Mouse (Mus musculus) hindbrain, embryonic 10.5 days (tissue): ENCODE measurements around the gene Efcc1. TPM values are rescaled to one million over a fixed set of nuclear protein-coding genes. Genes with fewer than 3 reads are reported as not detected.
"Not testable (repeated sequence)": the region's sequence is repeated elsewhere in the genome, so short reads cannot be mapped to it uniquely, and the experiment has no call there.

Experiments used
- DNase-seq: peaks from one replicate; pipeline ENCODE4 v3.0.0-alpha.2; 2017; ENCODE audit warnings: low spot score
- H3K27ac ChIP-seq: fragments of 300-500 bp; sonication (generic); 2 replicates; pipeline ENCODE4 v1.5.1; 2016; ENCODE audit warnings: mild to moderate bottlenecking, moderate library complexity
- H3K27me3 ChIP-seq: fragments of 300-500 bp; sonication (generic); 2 replicates; pipeline ENCODE4 v1.6.1; 2016; ENCODE audit warnings: mild to moderate bottlenecking; ENCODE audit not compliant: poor library complexity, insufficient read depth, severe bottlenecking
- H3K36me3 ChIP-seq: fragments of 300-500 bp; sonication (generic); 2 replicates; pipeline ENCODE4 v1.6.1; 2016; ENCODE audit warnings: mild to moderate bottlenecking, moderate library complexity
- H3K4me1 ChIP-seq: fragments of 300-500 bp; sonication (generic); replicated peaks from 2 replicates; pipeline ENCODE4 v1.6.1; 2016; ENCODE audit warnings: mild to moderate bottlenecking
- H3K4me3 ChIP-seq: fragments of 300-500 bp; sonication (generic); 2 replicates; pipeline ENCODE4 v1.5.1; 2016; ENCODE audit warnings: mild to moderate bottlenecking, moderate library complexity
- H3K9me3 ChIP-seq: fragments of 300-500 bp; sonication (generic); 2 replicates; pipeline ENCODE4 v1.6.1; 2016; ENCODE audit warnings: mild to moderate bottlenecking, moderate library complexity
- WGBS: fragments of 180-500 bp; shearing (Covaris S2); methylation state at CpG from one replicate; pipeline ENCODE4 v1.1.7; 2016; 5-methylcytosine and 5-hydroxymethylcytosine counted together
- polyA plus RNA-seq: library from polyadenylated mRNA; unstranded; fragments of >200 nt; fragmentation: Nextera tagmentation; extraction: Ambion mirVana; gene quantifications from 2 replicates; pipeline ENCODE4 v1.2.1, GENCODE M21; 2016

Gene Efcc1
- polyA plus RNA-seq, 1 experiment from 2014 or later = 5.8 TPM

GRCm38 (mm10) chr6:87748078-87748477 lies 17.4 kb downstream of the Efcc1 start:
- no peak overlapping the region for H3K27ac ChIP-seq
- no peak for DNase-seq
- H3K36me3 ChIP-seq = peaks cover 33% of the 10 kb centered on the region
- H3K4me3 ChIP-seq = no peak overlapping the region
- H3K4me1 ChIP-seq = peaks cover 1% of the 10 kb centered on the region; the same call in 1 of the 2 replicates
- WGBS = 88% methylated on average over 2 of the region's 2 CpGs
- no peaks in the 10 kb centered on the region for H3K27me3 ChIP-seq
- no peaks in the 10 kb centered on the region for H3K9me3 ChIP-seq

DNA sequence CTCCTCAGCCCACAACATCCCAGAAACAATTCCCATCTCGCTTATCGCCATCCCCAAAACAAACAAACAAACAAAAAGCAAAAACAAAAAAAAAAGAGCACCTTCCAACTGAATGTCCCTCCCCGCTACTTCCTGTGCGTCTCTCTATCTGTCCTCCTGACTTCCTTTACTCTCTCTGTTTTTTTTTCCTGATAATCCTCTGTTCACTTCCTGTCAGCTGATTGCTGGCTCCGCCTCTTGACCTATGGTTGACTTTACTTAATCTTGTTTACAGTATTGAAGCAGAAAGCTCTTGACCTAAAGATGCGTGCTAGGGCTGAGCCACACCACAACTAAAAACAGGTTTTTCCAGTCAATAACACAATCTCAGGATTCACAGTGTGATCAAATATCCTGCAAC lies 17.9 kb downstream of the Efcc1 start:
- 90% methylated on average over 6 of the region's 6 CpGs for WGBS
- peaks cover 4% of the 10 kb centered on the region; the same call in 1 of the 2 replicates for H3K4me1 ChIP-seq
- H3K9me3 ChIP-seq = no peaks in the 10 kb centered on the region
- peaks cover 34% of the 10 kb centered on the region for H3K36me3 ChIP-seq
- H3K4me3 ChIP-seq = no peak overlapping the region
- DNase-seq = no peak
- no peak overlapping the region for H3K27ac ChIP-seq
- H3K27me3 ChIP-seq = no peaks in the 10 kb centered on the region

- peaks cover 11% of the 10 kb centered on the region; the same call in 1 of the 2 replicates for H3K4me1 ChIP-seq
- H3K27ac ChIP-seq = no peak overlapping the region
- H3K27me3 ChIP-seq = no peaks in the 10 kb centered on the region
- DNase-seq = no peak
- 88% methylated on average over 8 of the region's 8 CpGs for WGBS
- H3K36me3 ChIP-seq = peaks cover 44% of the 10 kb centered on the region
- H3K4me3 ChIP-seq = no peak overlapping the region
- H3K9me3 ChIP-seq = no peaks in the 10 kb centered on the region
Observed at GRCm38 (mm10) chr6:87750184-87750910, 19.7 kb downstream of the Efcc1 start.

GRCm38 (mm10) chr6:87751574-87751973 lies 20.9 kb downstream of the Efcc1 start:
- Histone ChIP-seq H3K4me3 (no peak overlapping the region), H3K27ac (no peak overlapping the region), H3K27me3 (no peaks in the 10 kb centered on the region), H3K4me1 (peaks cover 11% of the 10 kb centered on the region; the same call in 1 of the 2 replicates), H3K9me3 (no peaks in the 10 kb centered on the region), H3K36me3 (peaks cover 54% of the 10 kb centered on the region)
- 92% methylated on average over 6 of the region's 6 CpGs for WGBS
- DNase-seq = no peak

GRCm38 (mm10) chr6:87755196-87755595 lies 24.5 kb downstream of the Efcc1 start:
- Histone ChIP-seq H3K36me3 (peaks cover 54% of the 10 kb centered on the region), H3K9me3 (no peaks in the 10 kb centered on the region), H3K4me1 (peaks cover 11% of the 10 kb centered on the region; the same call in 1 of the 2 replicates), H3K4me3 (no peak overlapping the region), H3K27me3 (no peaks in the 10 kb centered on the region), H3K27ac (no peak overlapping the region)
- WGBS = 93% methylated on average over 4 of the region's 4 CpGs
- DNase-seq = no peak

DNA sequence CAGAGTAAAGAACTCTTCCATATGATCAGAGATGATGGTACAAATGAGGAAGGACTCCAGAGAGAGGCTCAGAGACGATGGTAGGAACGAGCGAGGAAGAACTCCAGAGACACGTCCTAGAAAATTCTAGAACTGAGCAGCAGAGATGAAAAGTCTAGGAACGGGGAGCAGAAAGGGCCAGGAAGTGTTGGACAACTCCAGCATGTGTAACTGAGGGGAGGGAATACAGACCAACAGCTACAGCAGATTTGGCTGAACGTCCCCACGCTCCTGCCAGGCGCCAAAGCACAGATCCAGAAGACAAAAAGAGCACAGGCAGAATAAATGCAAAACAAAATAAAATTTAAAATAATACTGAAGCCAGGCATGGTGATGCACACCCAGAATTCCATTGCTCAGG lies 26.2 kb downstream of the Efcc1 start:
- WGBS = 92% methylated on average over 8 of the region's 8 CpGs
- no peak for DNase-seq
- peaks cover 11% of the 10 kb centered on the region; the same call in 1 of the 2 replicates for H3K4me1 ChIP-seq
- H3K27me3 ChIP-seq = no peaks in the 10 kb centered on the region
- H3K27ac ChIP-seq = no peak overlapping the region
- no peak overlapping the region for H3K4me3 ChIP-seq
- H3K36me3 ChIP-seq = peaks cover 38% of the 10 kb centered on the region
- no peaks in the 10 kb centered on the region for H3K9me3 ChIP-seq

GRCm38 (mm10) chr6:87759404-87759803 lies 28.7 kb downstream of the Efcc1 start:
- H3K4me1 ChIP-seq = no peaks in the 10 kb centered on the region
- H3K27ac ChIP-seq = no peak overlapping the region
- H3K4me3 ChIP-seq = no peak overlapping the region
- DNase-seq = no peak
- H3K36me3 ChIP-seq = peaks cover 31% of the 10 kb centered on the region
- H3K27me3 ChIP-seq = no peaks in the 10 kb centered on the region
- WGBS = 70% methylated on average over 3 of the region's 3 CpGs
- H3K9me3 ChIP-seq = no peaks in the 10 kb centered on the region

GRCm38 (mm10) chr6:87759850-87760249 lies 29.2 kb downstream of the Efcc1 start:
- H3K36me3 ChIP-seq = peaks cover 27% of the 10 kb centered on the region
- H3K4me1 ChIP-seq = no peaks in the 10 kb centered on the region
- H3K9me3 ChIP-seq = no peaks in the 10 kb centered on the region
- 74% methylated on average over 3 of the region's 3 CpGs for WGBS
- no peaks in the 10 kb centered on the region for H3K27me3 ChIP-seq
- DNase-seq = no peak
- no peak overlapping the region for H3K4me3 ChIP-seq
- H3K27ac ChIP-seq = no peak overlapping the region

DNA sequence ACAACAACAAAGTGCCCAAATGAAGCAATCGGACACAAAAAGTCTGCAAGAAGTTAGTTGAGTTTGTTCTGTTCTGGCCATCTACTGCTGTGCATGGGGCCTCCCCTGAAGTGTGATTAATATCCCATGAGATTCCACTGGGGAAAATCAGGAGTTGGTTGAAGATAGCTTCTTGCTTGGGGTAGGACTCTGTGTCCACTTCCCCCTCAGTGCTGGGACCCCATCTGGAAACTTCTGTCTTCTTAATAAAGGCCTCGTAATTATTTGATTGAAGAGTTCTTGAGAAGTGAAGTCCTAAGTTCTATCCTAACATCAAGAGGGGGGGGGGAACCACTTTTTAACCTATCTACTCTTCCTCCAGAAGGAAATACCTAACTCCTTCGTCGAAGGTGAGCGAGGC lies 31.5 kb downstream of the Efcc1 start:
- no peak for DNase-seq
- Histone ChIP-seq H3K4me3 (no peak overlapping the region), H3K9me3 (no peaks in the 10 kb centered on the region), H3K27me3 (no peaks in the 10 kb centered on the region), H3K27ac (no peak overlapping the region), H3K4me1 (no peaks in the 10 kb centered on the region), H3K36me3 (peaks cover 6% of the 10 kb centered on the region)
- 87% methylated on average over 5 of the region's 5 CpGs for WGBS

GRCm38 (mm10) chr6:87763376-87764280 lies 33.0 kb downstream of the Efcc1 start:
- 71% methylated on average over 4 of the region's 4 CpGs for WGBS
- no peak for DNase-seq
- H3K36me3 ChIP-seq = no peaks in the 10 kb centered on the region
- 0 out of 2 replicates have a peak, but pooled peaks cover 3% of the 10 kb centered on the region for H3K9me3 ChIP-seq
- H3K4me1 ChIP-seq = no peaks in the 10 kb centered on the region
- no peak overlapping the region for H3K4me3 ChIP-seq
- no peaks in the 10 kb centered on the region for H3K27me3 ChIP-seq
- H3K27ac ChIP-seq = no peak overlapping the region

DNA sequence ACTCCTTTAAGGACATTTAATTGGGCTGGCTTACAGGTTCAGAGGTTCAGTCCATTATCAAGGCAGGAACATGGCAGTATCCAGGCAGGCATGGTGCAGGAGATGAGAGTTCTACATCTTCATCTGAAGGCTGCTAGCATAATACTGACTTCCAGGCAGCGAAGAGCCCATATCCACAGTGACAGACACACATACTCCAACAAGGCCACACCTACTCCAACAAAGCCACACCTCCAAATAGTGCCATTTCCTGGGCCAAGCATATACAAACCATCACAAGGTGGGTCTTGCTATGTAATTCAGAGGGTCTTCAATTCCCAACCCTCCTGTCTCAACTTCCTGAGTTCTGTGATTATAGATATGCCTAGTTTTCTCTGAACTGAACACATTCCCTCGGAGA lies 33.6 kb downstream of the Efcc1 start:
- not testable (repeated sequence) for H3K4me3 ChIP-seq, H3K4me1 ChIP-seq, H3K36me3 ChIP-seq, H3K27me3 ChIP-seq, H3K9me3 ChIP-seq, DNase-seq, H3K27ac ChIP-seq
- 91% methylated on average over 2 of the region's 2 CpGs for WGBS

- Histone ChIP-seq H3K9me3 (peaks cover 7% of the 10 kb centered on the region; the same call in 1 of the 2 replicates), H3K36me3 (no peaks in the 10 kb centered on the region), H3K4me1 (no peaks in the 10 kb centered on the region), H3K4me3 (no peak overlapping the region), H3K27ac (no peak overlapping the region), H3K27me3 (no peaks in the 10 kb centered on the region)
- no peak for DNase-seq
- WGBS = 59% methylated on average over 8 of the region's 8 CpGs
Observed at GRCm38 (mm10) chr6:87770626-87771025, 40.0 kb downstream of the Efcc1 start.

- Histone ChIP-seq H3K27ac (no peak overlapping the region), H3K27me3 (no peaks in the 10 kb centered on the region), H3K9me3 (peaks cover 4% of the 10 kb centered on the region; the same call in 1 of the 2 replicates), H3K4me1 (no peaks in the 10 kb centered on the region), H3K36me3 (no peaks in the 10 kb centered on the region), H3K4me3 (no peak overlapping the region)
- WGBS = 69% methylated on average over 1 of the region's 1 CpGs
- no peak for DNase-seq
Observed at GRCm38 (mm10) chr6:87774466-87774865, 43.8 kb downstream of the Efcc1 start.
